Mouse (Mus musculus): ENCODE measurements at regions not wholly inside any gene's neighbourhood (a gene's known extent, or its start where the extent isn't known, plus 50 kb on each side); places are given as distances from the start of the nearest gene placed in this dataset.

- TF ChIP-seq CTCF (IDR thresholded peaks at IDR 0.05): no peak
- no peak for TF ChIP-seq EP300 (IDR thresholded peaks at IDR 0.05)
Measured at GRCm38 (mm10) chr13:97831839-97832238, 71.4 kb upstream of the Gm10260 start.

All from lung, postnatal 0 days (tissue).